Mouse (Mus musculus) E14TG2a.4 (cell line): ENCODE data around the gene Ccdc38.

ENCODE experiments used
- CTCF ChIP-seq: conservative IDR thresholded peaks from 2 replicates; pipeline ENCODE4 v1.5.1; 2014; ENCODE audit warnings: low read length
- POU5F1 ChIP-seq: IDR thresholded peaks from 2 replicates; pipeline ENCODE4 v1.6.1; 2014; ENCODE audit warnings: low read length, borderline replicate concordance

DNA sequence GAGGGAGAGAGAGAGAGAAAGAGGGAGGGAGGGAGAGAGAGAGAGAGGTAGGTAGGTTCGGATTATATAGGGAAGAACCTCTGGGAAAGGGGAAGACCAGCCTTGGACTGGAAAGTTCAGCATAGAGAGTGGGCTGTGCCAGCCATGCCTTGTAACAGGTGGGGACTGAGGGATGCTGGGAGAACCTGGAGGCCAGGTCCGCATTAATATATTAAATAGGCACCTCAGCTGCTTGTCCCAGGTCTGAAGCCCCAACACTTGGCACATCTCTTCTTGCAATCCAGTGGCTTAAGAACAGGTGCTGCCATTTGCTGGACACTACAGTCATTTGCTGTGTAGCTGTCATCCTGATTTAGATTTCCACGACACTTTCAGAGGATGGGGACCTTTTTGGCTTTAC, 56.2 kb downstream of the Ccdc38 start:
- TF ChIP-seq CTCF (no peak), POU5F1 (no peak)
